Mouse (Mus musculus): ENCODE measurements at regions not wholly inside any gene's neighbourhood (a gene's known extent, or its start where the extent isn't known, plus 50 kb on each side); places are given as distances from the start of the nearest gene placed in this dataset.

DNA sequence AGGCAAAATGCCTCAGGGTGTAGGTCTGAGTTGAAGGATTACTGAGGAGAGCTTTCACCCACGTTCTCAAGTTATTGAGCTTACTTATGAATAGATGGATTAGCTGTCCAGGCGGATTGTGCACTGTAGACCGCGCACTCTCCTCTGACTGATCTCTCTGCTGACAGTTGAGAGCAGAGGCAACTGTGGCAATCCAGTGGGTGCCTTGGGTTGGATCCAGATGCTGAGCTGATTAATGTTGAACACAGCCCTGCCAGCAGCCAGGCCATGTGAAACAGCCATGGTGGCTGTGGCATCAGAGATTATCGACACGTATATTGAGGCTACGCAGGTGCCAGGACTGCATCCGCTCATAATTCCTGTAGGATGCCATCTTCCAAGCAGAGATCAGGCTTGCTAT, 53.6 kb downstream of the Gm10320 start:
- no peak overlapping the region for H3K27ac ChIP-seq (ENCODE audit: control insufficient read depth, low read depth, low read length)
- DNase-seq (ENCODE audit: low read depth, low spot score) = no peak
- H3K9ac ChIP-seq (ENCODE audit: control insufficient read depth, low read depth, low read length, poor library complexity, severe bottlenecking) = no peak overlapping the region
- H3K27me3 ChIP-seq (ENCODE audit: control insufficient read depth in 1 of 2, insufficient read depth in 2 of 2, low read length in 2 of 2) = no peaks in the 10 kb centered on the region
- H3K4me1 ChIP-seq (ENCODE audit: control insufficient read depth in 1 of 2, insufficient read depth in 2 of 2, low read length in 2 of 2) = no peaks in the 10 kb centered on the region
- no peaks in the 10 kb centered on the region for H3K9me3 ChIP-seq (replicated peaks; ENCODE audit: insufficient read depth, low read length)
- TF ChIP-seq TAL1 (IDR thresholded peaks at IDR 0.05; ENCODE audit: low read length) (no peak), MAZ (IDR thresholded peaks at IDR 0.05; ENCODE audit: low read depth, low read length) (no peak), GABPA (IDR thresholded peaks at IDR 0.05; ENCODE audit: low read depth, low read length) (no peak), USF1 (IDR thresholded peaks at IDR 0.05; ENCODE audit: low read depth, low read length) (no peak), RAD21 (IDR thresholded peaks at IDR 0.05; ENCODE audit: low read depth, low read length) (no peak)
- H3K36me3 ChIP-seq (ENCODE audit: control insufficient read depth in 1 of 2, insufficient read depth in 2 of 2, low read length in 2 of 2) = no peaks in the 10 kb centered on the region
- no peak overlapping the region for H3K4me3 ChIP-seq (ENCODE audit: control insufficient read depth in 1 of 2, insufficient read depth in 1 of 2, low read depth in 2 of 2, low read length in 2 of 2)
- H3K79me2 ChIP-seq (ENCODE audit: control insufficient read depth, insufficient read depth, low read length, poor library complexity) = no peaks in the 10 kb centered on the region

DNA sequence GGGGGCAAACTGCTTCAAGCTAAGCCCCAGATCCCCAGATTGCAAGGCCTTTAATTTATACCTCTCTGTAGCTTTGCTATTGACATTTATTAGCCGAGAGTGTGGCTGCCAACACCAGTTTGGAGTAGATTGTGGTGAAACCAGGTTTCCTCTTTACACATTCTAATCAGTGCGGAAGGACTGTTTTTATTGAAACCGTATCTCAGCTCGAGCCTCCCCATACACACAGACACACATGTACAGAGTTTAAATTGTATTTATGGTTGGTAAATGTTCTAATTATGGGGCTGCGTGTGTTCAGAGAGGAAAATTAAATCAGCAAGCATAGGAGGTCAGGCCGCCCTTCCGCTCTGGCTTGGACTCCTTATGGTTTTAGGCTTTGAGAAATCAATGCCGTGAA, 54.8 kb downstream of the Gm10320 start:
- Histone ChIP-seq H3K4me1 (ENCODE audit: control insufficient read depth in 1 of 2, insufficient read depth in 2 of 2, low read length in 2 of 2) (no peaks in the 10 kb centered on the region), H3K79me2 (ENCODE audit: control insufficient read depth, insufficient read depth, low read length, poor library complexity) (no peaks in the 10 kb centered on the region), H3K27me3 (ENCODE audit: control insufficient read depth in 1 of 2, insufficient read depth in 2 of 2, low read length in 2 of 2) (no peaks in the 10 kb centered on the region; a peak in 1 of 4 replicates), H3K9me3 (replicated peaks; ENCODE audit: insufficient read depth, low read length) (no peaks in the 10 kb centered on the region), H3K4me3 (ENCODE audit: control insufficient read depth in 1 of 2, insufficient read depth in 1 of 2, low read depth in 2 of 2, low read length in 2 of 2) (no peak overlapping the region), H3K36me3 (ENCODE audit: control insufficient read depth in 1 of 2, insufficient read depth in 2 of 2, low read length in 2 of 2) (no peaks in the 10 kb centered on the region), H3K27ac (ENCODE audit: control insufficient read depth, low read depth, low read length) (no peak overlapping the region), H3K9ac (ENCODE audit: control insufficient read depth, low read depth, low read length, poor library complexity, severe bottlenecking) (no peak overlapping the region)
- TF ChIP-seq KAT2A (conservative IDR thresholded peaks at IDR 0.05; ENCODE audit: low read depth, low read length) = no peak
- TF ChIP-seq UBTF (IDR thresholded peaks at IDR 0.05; ENCODE audit: borderline replicate concordance, insufficient read depth, low read depth, low read length) = no peak
- TF ChIP-seq NELFE (IDR thresholded peaks at IDR 0.05; ENCODE audit: low read depth, low read length) = no peak
- no peak for TF ChIP-seq NRF1 (IDR thresholded peaks at IDR 0.05; ENCODE audit: insufficient read depth, low read depth, low read length, poor library complexity, severe bottlenecking)
- TF ChIP-seq TBP (IDR thresholded peaks at IDR 0.05; ENCODE audit: low read depth, low read length) = no peak
- TF ChIP-seq ZMIZ1 (IDR thresholded peaks at IDR 0.05; ENCODE audit: low read depth, low read length) = no peak
- no peak for TF ChIP-seq GATA1 (IDR thresholded peaks at IDR 0.05; ENCODE audit: low read depth, low read length)
- no peak for TF ChIP-seq JUND (IDR thresholded peaks at IDR 0.05; ENCODE audit: low read depth, low read length)
- TF ChIP-seq RCOR1 (IDR thresholded peaks at IDR 0.05; ENCODE audit: low read depth, low read length) = no peak
- no peak for TF ChIP-seq GABPA (IDR thresholded peaks at IDR 0.05; ENCODE audit: low read depth, low read length)
- TF ChIP-seq CHD2 (IDR thresholded peaks at IDR 0.05; ENCODE audit: low read length) = no peak
- TF ChIP-seq MAX (IDR thresholded peaks at IDR 0.05; ENCODE audit: low read length) = no peak
- no peak for DNase-seq (ENCODE audit: low read depth, low spot score)

All from MEL (cell line).